Mouse (Mus musculus) kidney, adult 2 months (tissue): ENCODE results near the gene Zdhhc14.

Experiments
- CTCF ChIP-seq: fragments of 200-500 bp; conservative IDR thresholded peaks from 2 replicates; pipeline ENCODE4 v1.5.1; 2011; ENCODE audit warnings: low read depth, mild to moderate bottlenecking, control low read depth, low read length, moderate library complexity, mixed read lengths; ENCODE audit not compliant: insufficient read depth, insufficient read length
- POLR2A ChIP-seq: fragments of 200-500 bp; IDR thresholded peaks from one replicate; pipeline ENCODE4 v1.6.1; 2011; ENCODE audit warnings: low read depth, low read length, control low read depth

- TF ChIP-seq CTCF (no peak), POLR2A (no peak)
Measured at GRCm38 (mm10) chr17:5542177-5542576, 49.8 kb downstream of the Zdhhc14 start.
